Mouse (Mus musculus) cerebellum, postnatal 4 days (tissue): ENCODE measurements around the gene Kcnip1.

Experiments
- DNase-seq, 2 experiments: peaks; one replicate each; pipeline ENCODE4 v3.0.0; 2022; ENCODE audit warnings: low spot score in 2 of 2, mixed read lengths in 1 of 2

Gene Kcnip1

GRCm38 (mm10) chr11:33827829-33828206 is 165.1 kb downstream of the Kcnip1 start:
- DNase-seq: peak in 1 of 2 experiments; percentile 71

GRCm38 (mm10) chr11:33827085-33827828 is 165.7 kb downstream of the Kcnip1 start:
- DNase-seq: peak in 1 of 2 experiments; percentile 63

GRCm38 (mm10) chr11:33824739-33825138 is 168.2 kb downstream of the Kcnip1 start:
- DNase-seq: no peak

- DNase-seq: no peak
These were observed 171.6 kb downstream of the Kcnip1 start for GRCm38 (mm10) chr11:33821331-33821730.

GRCm38 (mm10) chr11:33820876-33821275 is 172.1 kb downstream of the Kcnip1 start:
- DNase-seq: peak in 1 of 2 experiments; percentile 66

GRCm38 (mm10) chr11:33818861-33819503 is 174.0 kb downstream of the Kcnip1 start:
- no peak for DNase-seq

GRCm38 (mm10) chr11:33816020-33816419 is 176.9 kb downstream of the Kcnip1 start:
- DNase-seq: no peak

GRCm38 (mm10) chr11:33810105-33810504 is 182.8 kb downstream of the Kcnip1 start:
- no peak for DNase-seq

GRCm38 (mm10) chr11:33803093-33803492 is 189.9 kb downstream of the Kcnip1 start:
- no peak for DNase-seq

GRCm38 (mm10) chr11:33800436-33801088 is 192.4 kb downstream of the Kcnip1 start:
- DNase-seq: no peak

- no peak for DNase-seq
These were observed 193.0 kb downstream of the Kcnip1 start for GRCm38 (mm10) chr11:33799933-33800332.

- DNase-seq: no peak
These were observed 194.8 kb downstream of the Kcnip1 start for GRCm38 (mm10) chr11:33798094-33798648.

GRCm38 (mm10) chr11:33787362-33787761 is 205.6 kb downstream of the Kcnip1 start:
- no peak for DNase-seq

- no peak for DNase-seq
These were observed 206.4 kb downstream of the Kcnip1 start for GRCm38 (mm10) chr11:33786572-33786971.

GRCm38 (mm10) chr11:33781561-33781971 is 211.4 kb downstream of the Kcnip1 start:
- DNase-seq: peak in 1 of 2 experiments; percentile 35

GRCm38 (mm10) chr11:33780263-33780662 is 212.7 kb downstream of the Kcnip1 start:
- no peak for DNase-seq

- no peak for DNase-seq
These were observed 220.3 kb downstream of the Kcnip1 start for GRCm38 (mm10) chr11:33772615-33773141.

- no peak for DNase-seq
These were observed 220.9 kb downstream of the Kcnip1 start for GRCm38 (mm10) chr11:33772043-33772442.

GRCm38 (mm10) chr11:33766976-33767938 is 225.7 kb downstream of the Kcnip1 start:
- DNase-seq: no peak

GRCm38 (mm10) chr11:33761201-33761755 is 231.7 kb downstream of the Kcnip1 start:
- no peak for DNase-seq

- no peak for DNase-seq
These were observed 236.3 kb downstream of the Kcnip1 start for GRCm38 (mm10) chr11:33756624-33757023.
